Mouse (Mus musculus) ovary, adult 2 months (tissue): ENCODE measurements around the gene Zfp945. TPM values are rescaled to one million over a fixed set of nuclear protein-coding genes. Genes with fewer than 3 reads are reported as not detected.

ENCODE experiments used
- polyA plus RNA-seq: library from polyadenylated mRNA; depleted of rRNA; stranded (reverse); fragments of >200 nt; gene quantifications from 2 replicates; pipeline ENCODE4 v1.2.3, GENCODE M21; 2012; rRNA removed

Zfp945 gene
- polyA plus RNA-seq, result 1.6 and 2.3 TPM in 2 replicates

DNA sequence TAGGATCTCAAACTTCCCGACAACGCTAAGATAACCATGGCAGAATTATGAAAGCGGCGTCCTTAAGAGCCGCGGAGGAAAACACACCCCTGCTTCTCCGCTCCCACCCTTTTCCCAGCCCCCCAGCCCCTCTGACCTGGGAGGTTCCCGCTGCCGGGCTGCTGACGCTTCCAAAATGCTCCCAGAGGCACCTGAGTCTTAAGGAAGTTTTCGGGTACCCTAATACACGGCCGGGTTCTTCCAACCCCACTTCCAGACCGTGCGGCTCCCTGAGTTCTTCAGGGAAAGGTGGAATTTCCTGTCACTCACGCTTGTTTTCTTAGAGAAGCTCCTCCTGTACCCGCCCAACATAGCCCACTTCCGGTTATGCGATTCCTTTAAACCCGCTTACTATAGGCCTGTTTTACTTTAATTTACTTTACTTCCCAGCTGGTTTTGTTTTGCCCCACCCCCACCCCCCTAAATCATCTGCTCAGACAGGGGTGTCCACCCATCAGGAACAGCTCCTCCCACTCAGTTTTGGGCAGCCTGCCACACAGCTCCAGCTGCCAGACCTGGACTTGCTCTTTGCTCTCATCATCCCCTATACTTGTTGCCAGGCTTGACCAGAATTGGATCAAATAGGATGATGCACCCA, at the start of gene Zfp945:
Gene Zfp945 (minus strand): TSS at position 290 of the 637 bp plus-strand sequence.

Other genes starting within 250 kb of the Zfp945 start
- not detected in 2 replicates for gene Vmn2r113, start 75.8 kb upstream of the Zfp945 start, polyA plus RNA-seq
- gene Vmn2r-ps130, start 194.0 kb upstream of the Zfp945 start, polyA plus RNA-seq, result not detected in 2 replicates